Mouse (Mus musculus) cerebellum, adult 9-10 months (tissue): ENCODE results near the gene Pdlim1.

Source experiments
- DNase-seq: peaks from one replicate; pipeline ENCODE4 v3.0.0; 2022

Pdlim1 gene

GRCm38 (mm10) chr19:40271308-40271892 is at the start of gene Pdlim1:
Pdlim1 (minus strand) TSS chr19:40271842.
- DNase-seq = no peak

GRCm38 (mm10) chr19:40319199-40319598 is 47.6 kb upstream of the Pdlim1 start:
- DNase-seq = no peak

- DNase-seq = no peak
These were observed 46.9 kb upstream of the Pdlim1 start for GRCm38 (mm10) chr19:40318511-40318910.

- no peak for DNase-seq
These were observed 45.4 kb upstream of the Pdlim1 start for GRCm38 (mm10) chr19:40317001-40317400.

DNA sequence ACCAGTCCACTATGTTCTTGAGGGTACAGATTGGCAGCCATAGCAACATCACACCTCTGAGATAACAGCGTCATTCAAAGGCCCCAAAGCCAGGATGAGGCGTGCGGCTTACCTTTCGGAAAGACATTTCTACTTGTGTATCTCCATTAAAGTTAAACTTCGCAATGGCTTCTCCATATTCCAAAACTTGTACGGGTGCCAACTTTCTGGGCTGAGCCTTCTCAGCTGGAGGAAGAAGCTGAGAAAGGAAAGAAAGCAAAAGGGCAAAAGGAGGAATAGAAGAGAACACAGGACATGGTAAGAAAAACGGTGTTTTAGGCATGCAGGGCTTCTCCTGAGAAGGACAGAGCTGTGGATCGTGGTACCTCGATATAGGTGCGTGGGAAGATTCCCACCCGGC is 42.6 kb upstream of the Pdlim1 start:
- no peak for DNase-seq

GRCm38 (mm10) chr19:40311631-40312030 is 40.0 kb upstream of the Pdlim1 start:
- DNase-seq = no peak

DNA sequence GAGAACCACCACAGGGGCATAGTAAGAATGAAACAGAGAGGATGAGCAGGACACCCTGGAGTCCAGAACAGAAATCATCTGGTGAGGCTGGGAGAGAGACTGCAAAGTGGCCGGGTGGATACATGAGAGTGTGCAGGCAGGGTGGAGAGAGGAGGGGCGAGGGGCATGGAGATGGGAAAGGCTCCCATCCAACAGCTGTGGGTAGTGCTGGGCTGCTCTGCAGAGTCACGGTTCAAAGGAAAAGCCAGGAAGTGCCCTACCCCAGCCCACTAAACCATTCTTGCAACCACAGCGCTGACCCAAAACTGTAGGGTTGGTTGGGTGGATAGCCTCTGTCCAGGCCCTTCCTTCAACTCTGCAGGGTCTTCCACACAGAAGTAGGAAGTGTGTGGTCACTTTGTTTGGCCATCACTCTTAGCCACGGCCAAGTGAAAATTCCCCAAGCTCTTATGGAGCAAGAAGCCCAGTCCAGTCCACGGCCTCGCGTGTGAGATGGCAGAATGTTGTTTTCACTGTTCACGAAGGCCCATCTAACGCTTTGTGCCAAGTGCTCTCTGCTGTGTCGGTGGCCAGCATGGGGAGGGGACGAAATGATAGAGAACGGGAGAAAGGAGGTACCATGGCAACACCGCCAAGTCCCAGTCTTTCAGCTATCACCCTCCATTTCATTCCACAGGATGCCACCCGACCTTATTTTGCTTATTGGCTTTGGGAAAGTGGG is 38.9 kb upstream of the Pdlim1 start:
- no peak for DNase-seq

GRCm38 (mm10) chr19:40309911-40310310 is 38.3 kb upstream of the Pdlim1 start:
- no peak for DNase-seq

DNA sequence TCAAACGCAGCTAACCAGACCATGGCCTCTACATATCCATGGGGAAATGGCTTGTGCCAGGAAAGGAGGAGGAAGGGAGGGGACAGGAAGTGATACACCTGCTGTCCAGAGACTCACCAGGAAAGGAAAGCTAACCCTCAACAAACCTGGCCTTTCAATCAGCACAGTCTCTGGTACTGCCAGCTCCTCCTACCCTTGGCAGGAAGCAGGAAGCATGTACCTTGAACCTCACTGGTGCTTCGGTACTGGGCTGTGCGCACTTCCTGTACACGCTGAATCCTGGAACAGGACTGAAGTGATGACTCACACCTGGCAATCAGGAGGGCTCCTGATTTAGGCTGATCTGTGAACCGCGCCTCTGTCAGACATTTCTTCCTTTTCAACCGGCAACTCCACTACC is 35.9 kb upstream of the Pdlim1 start:
- peak; percentile 56 for DNase-seq

GRCm38 (mm10) chr19:40306631-40307030 is 35.0 kb upstream of the Pdlim1 start:
- no peak for DNase-seq

DNA sequence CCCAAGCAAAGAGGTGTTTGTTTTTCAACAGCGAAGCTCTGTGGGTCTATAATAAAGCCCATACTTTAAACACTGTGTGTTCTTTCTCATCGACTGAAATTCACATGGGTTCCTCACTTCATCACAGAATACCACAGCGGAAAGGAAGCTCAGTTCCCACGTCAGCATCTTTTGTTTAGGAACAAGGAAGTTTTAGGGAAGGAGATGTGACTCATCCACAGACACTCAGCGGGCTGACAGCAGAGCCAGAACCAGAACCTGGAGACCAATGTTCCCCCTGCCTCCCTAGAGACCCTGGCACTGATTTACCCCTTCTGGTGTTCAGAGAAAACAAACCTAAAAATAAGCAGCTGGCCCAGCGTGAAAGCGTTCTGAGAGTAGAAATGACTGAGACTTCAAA is 33.8 kb upstream of the Pdlim1 start:
- DNase-seq = no peak

DNA sequence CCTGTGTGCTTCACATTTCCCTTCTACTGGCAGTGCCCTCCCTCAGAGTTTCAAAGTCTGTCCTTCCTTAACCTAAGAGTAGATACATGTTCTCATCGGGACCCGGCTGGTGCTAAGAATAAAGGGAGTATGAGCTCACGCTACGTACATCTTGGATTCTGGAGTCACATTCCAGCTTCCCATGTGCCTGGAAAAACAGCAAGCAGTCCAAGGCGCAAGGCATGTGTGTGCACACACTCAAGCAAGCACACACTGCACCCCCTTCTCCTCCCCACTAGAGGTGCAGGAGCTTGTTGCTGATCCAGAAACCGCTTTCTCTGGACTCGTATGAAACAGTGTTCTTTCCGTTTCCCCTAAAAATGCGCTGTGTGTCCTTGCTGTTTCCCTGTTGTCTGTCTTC is 31.3 kb upstream of the Pdlim1 start:
- DNase-seq = no peak

GRCm38 (mm10) chr19:40302477-40302876 is 30.8 kb upstream of the Pdlim1 start:
- DNase-seq = no peak

- DNase-seq = no peak
These were observed 28.5 kb upstream of the Pdlim1 start for GRCm38 (mm10) chr19:40299983-40300759.

GRCm38 (mm10) chr19:40299182-40299581 is 27.5 kb upstream of the Pdlim1 start:
- DNase-seq = no peak

GRCm38 (mm10) chr19:40298574-40298973 is 26.9 kb upstream of the Pdlim1 start:
- no peak for DNase-seq

DNA sequence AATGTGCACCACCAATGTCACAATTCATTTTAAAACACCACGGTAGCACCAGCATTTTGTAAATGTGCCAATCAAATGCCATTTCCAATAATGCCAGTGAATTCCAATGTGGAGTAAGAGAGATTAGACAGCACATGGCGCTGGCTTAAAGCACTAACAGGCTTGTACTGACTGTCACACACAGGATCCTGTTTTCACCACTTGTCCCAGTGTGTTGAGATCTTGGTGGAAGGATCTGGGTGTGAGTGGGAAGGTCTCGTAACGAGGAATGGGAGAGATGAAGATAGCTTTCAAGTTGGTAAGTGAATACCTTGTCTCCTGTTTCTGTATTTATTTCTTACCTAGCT is 26.1 kb upstream of the Pdlim1 start:
- DNase-seq = no peak

- DNase-seq = no peak
These were observed 25.6 kb upstream of the Pdlim1 start for GRCm38 (mm10) chr19:40297078-40297797.

DNA sequence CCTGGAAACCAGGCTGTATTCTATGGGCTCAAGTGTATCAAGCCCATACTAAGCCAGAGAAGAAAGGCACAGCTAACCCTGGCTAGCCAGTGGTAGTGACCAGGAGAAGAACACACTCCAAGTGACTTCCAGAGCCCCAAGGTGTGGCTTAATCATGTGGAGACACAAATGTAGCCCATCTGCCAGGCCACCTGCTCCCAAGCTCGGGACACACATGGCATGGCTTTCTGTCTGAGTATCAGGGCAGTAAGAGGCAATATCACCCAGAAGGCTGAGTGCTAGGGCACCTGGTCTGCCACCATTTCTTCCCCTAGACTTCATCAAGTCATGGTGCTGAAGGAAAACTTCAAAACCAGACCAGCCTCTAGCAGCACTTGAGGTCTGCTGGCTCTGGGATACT is 22.6 kb upstream of the Pdlim1 start:
- DNase-seq = peak; percentile 55

GRCm38 (mm10) chr19:40293791-40294190 is 22.1 kb upstream of the Pdlim1 start:
- no peak for DNase-seq

- no peak for DNase-seq
These were observed 18.6 kb upstream of the Pdlim1 start for GRCm38 (mm10) chr19:40290099-40290724.

DNA sequence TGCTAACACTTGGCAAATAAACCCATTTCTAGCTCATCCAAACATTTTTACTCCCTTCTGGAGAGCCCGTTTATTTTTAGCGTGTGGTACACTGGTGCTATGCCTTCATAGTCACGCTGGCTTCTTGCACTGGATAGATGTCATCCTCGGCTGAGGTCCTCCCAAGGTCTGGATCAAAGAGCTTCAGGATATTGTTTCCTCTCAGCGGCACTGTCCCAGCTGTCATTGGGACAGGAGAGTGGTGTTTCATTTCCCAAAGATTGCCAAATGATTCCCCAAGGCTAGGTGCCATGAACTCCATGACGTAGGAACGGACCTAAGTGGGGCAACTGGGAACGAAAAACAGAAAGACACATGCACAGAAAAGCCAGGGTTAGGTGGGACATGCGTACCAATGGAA is 16.8 kb upstream of the Pdlim1 start:
- DNase-seq = no peak

DNA sequence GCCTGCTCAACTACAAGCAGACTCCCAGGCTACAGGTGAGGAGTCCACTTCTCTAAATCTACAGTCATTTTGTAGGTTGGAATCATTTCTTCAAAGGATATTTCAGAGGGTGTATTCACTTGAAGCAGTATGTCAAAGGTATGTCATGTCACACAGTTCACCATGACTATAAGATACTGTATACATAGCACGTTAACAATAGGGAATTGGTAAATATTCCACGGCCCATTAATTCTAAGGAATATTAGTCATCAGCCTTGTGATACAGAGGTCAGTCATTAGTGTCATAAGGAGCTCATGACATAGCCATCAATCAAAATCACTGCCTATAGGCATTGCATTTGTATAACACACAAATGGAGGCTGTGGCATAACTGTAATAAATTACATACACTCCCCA is 13.1 kb upstream of the Pdlim1 start:
- no peak for DNase-seq
